In the genomic region with DNA sequence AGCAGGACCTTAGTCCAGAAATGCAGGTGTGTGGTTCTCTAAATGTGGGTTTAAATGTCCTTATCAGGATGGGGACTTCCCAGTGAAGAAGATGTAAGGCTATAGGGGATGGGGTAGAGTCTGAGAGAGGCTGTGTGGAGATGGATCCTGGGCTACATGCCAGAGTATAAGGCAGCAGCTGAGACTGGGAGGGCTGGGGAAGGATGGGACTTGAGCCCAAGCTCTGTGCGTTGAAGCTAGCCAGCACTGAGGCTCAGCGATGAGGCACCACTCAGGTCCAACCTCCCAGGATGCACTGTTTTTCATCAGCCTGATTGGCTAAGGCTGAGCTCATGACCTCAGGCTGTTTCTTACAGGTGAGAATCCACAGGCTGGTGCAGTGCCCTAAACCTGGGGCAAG, we compare ENCODE assay signal across 22 mouse cellular contexts. TPM values are rescaled to one million over a fixed set of nuclear protein-coding genes. Genes with fewer than 3 reads are reported as not detected.
"Had no signal": no experiment of that assay in that cellular context is flagged by ENCODE, and none has a peak within 500 bp of the region (broad histone marks: within the 10 kb centered on the region; RNA-seq: fewer than 3 reads in every experiment).

No protein-coding gene starts in this region.

- H3K36me3 ChIP-seq: liver, embryonic 13.5 days; liver, embryonic 15.5 days; midbrain, embryonic 13.5 days; midbrain, embryonic 15.5 days; neural tube, embryonic 12.5 days had no signal

- H3K27me3 ChIP-seq: liver, embryonic 13.5 days; liver, embryonic 15.5 days; megakaryocyte, embryonic 14.5 days; midbrain, embryonic 13.5 days; midbrain, embryonic 15.5 days; neural tube, embryonic 12.5 days had no signal

- ATAC-seq: liver, postnatal 0 days; midbrain, embryonic 13.5 days; midbrain, embryonic 15.5 days had no signal

- H3K9ac ChIP-seq: liver, embryonic 13.5 days; liver, embryonic 15.5 days; liver, postnatal 0 days; midbrain, embryonic 13.5 days; midbrain, embryonic 15.5 days; neural tube, embryonic 12.5 days had no signal

- H3K4me2 ChIP-seq: liver, embryonic 13.5 days; liver, embryonic 15.5 days; midbrain, embryonic 11.5 days; midbrain, embryonic 13.5 days; midbrain, embryonic 15.5 days; neural tube, embryonic 12.5 days had no signal

- H3K4me3 ChIP-seq: liver, embryonic 13.5 days; liver, embryonic 15.5 days; megakaryocyte, embryonic 14.5 days; midbrain, embryonic 13.5 days; midbrain, embryonic 15.5 days; neural tube, embryonic 12.5 days had no signal

- H3K9me3 ChIP-seq: liver, embryonic 13.5 days; liver, embryonic 15.5 days; midbrain, embryonic 13.5 days; midbrain, embryonic 15.5 days; neural tube, embryonic 12.5 days had no signal

- H3K4me1 ChIP-seq: liver, embryonic 13.5 days; liver, embryonic 15.5 days; megakaryocyte, embryonic 14.5 days; midbrain, embryonic 13.5 days; midbrain, embryonic 15.5 days; neural tube, embryonic 12.5 days had no signal

- DNase-seq: liver, embryonic 13.5 days; liver, postnatal 0 days; lung, adult 2 months; lung, postnatal 10 days; right cerebral cortex, postnatal 14 days; thymus, adult 18-20 months; thymus, postnatal 14 days; thymus, postnatal 36 days had no signal

- H3K27ac ChIP-seq: liver, embryonic 13.5 days; liver, embryonic 15.5 days; macrophage; midbrain, embryonic 13.5 days; midbrain, embryonic 15.5 days; neural tube, embryonic 12.5 days had no signal

RNA-seq across cellular contexts. Expression of a gene that starts 29.3 kb away (rescaled TPM):
- total RNA-seq: megakaryocyte progenitor cell, adult 5-6 weeks; midbrain, postnatal 0 days; monocyte, adult 5-6 weeks; neutrophil, adult 5-6 weeks had no signal
- polyA plus RNA-seq: liver, embryonic 13.5 days; liver, embryonic 15.5 days; liver, postnatal 0 days; macrophage; midbrain, embryonic 13.5 days; midbrain, embryonic 15.5 days; midbrain, postnatal 0 days; neural tube, embryonic 12.5 days; neural tube, embryonic 14.5 days; stomach, embryonic 14.5 days; stomach, embryonic 16.5 days had no signal
